Mouse (Mus musculus): ENCODE measurements around the gene Zfp213. TPM values are rescaled to one million over a fixed set of nuclear protein-coding genes. Genes with fewer than 3 reads are reported as not detected.

The Zfp213 gene
- 10.9 and 14.4 TPM in 2 replicates for polyA plus RNA-seq (2015; fragmentation: Nextera tagmentation; extraction: Ambion mirVana)

- no peaks in the 10 kb centered on the region for H3K27me3 ChIP-seq
- no peaks in the 10 kb centered on the region for H3K9me3 ChIP-seq (replicated peaks)
- 1% methylated on average over 59 of the region's 59 CpGs for WGBS
- peak within 1 kb of the TSS; percentile 71 for H3K4me2 ChIP-seq
- peaks cover 18% of the 10 kb centered on the region for H3K36me3 ChIP-seq
- peak within 1 kb of the TSS; percentile 98 for H3K27ac ChIP-seq
- peak; percentile 96 for ATAC-seq (replicated peaks; ENCODE audit: insufficient number of reproducible peaks, insufficient read depth, low FRiP score, low read depth)
- H3K4me3 ChIP-seq = peak within 1 kb of the TSS; percentile 97
- peak within 1 kb of the TSS; percentile 96 for H3K9ac ChIP-seq
- peaks cover 13% of the 10 kb centered on the region for H3K4me1 ChIP-seq (replicated peaks)
Measured at GRCm38 (mm10) chr17:23563595-23564367, at the start of gene Zfp213. TSS of gene Zfp213 (minus strand) at chr17:23564238.

GRCm38 (mm10) chr17:23610361-23610800 lies 46.3 kb upstream of the Zfp213 start:
- Histone ChIP-seq H3K27me3 (no peaks in the 10 kb centered on the region), H3K4me1 (replicated peaks) (no peaks in the 10 kb centered on the region), H3K27ac (no peak overlapping the region), H3K4me3 (no peak overlapping the region), H3K9me3 (replicated peaks) (no peaks in the 10 kb centered on the region), H3K36me3 (no peaks in the 10 kb centered on the region), H3K4me2 (no peak overlapping the region), H3K9ac (no peak overlapping the region)
- ATAC-seq (replicated peaks; ENCODE audit: insufficient number of reproducible peaks, insufficient read depth, low FRiP score, low read depth) = 0 out of 2 replicates have a peak, but pooled peaks have one; percentile 56
- WGBS = 75% methylated on average over 28 of the region's 28 CpGs

GRCm38 (mm10) chr17:23609612-23610011 lies 45.6 kb upstream of the Zfp213 start:
- H3K27me3 ChIP-seq = no peaks in the 10 kb centered on the region
- H3K4me2 ChIP-seq = no peak overlapping the region
- 89% methylated on average over 24 of the region's 24 CpGs for WGBS
- H3K4me1 ChIP-seq (replicated peaks) = no peaks in the 10 kb centered on the region
- no peaks in the 10 kb centered on the region for H3K36me3 ChIP-seq
- H3K27ac ChIP-seq = no peak overlapping the region
- H3K9ac ChIP-seq = no peak overlapping the region
- H3K9me3 ChIP-seq (replicated peaks) = no peaks in the 10 kb centered on the region
- no peak for ATAC-seq (replicated peaks; ENCODE audit: insufficient number of reproducible peaks, insufficient read depth, low FRiP score, low read depth)
- no peak overlapping the region for H3K4me3 ChIP-seq

GRCm38 (mm10) chr17:23605220-23605619 lies 41.2 kb upstream of the Zfp213 start:
- WGBS = 79% methylated on average over 8 of the region's 8 CpGs
- Histone ChIP-seq H3K27me3 (no peaks in the 10 kb centered on the region), H3K27ac (no peak overlapping the region), H3K4me2 (no peak overlapping the region), H3K9ac (no peak overlapping the region), H3K36me3 (no peaks in the 10 kb centered on the region), H3K9me3 (replicated peaks) (no peaks in the 10 kb centered on the region), H3K4me1 (replicated peaks) (no peaks in the 10 kb centered on the region), H3K4me3 (no peak overlapping the region)
- no peak for ATAC-seq (replicated peaks; ENCODE audit: insufficient number of reproducible peaks, insufficient read depth, low FRiP score, low read depth)

- H3K4me2 ChIP-seq = no peak overlapping the region
Measured at GRCm38 (mm10) chr17:23604394-23604793, 40.4 kb upstream of the Zfp213 start.

GRCm38 (mm10) chr17:23603542-23603941 lies 39.5 kb upstream of the Zfp213 start:
- H3K9me3 ChIP-seq (replicated peaks) = no peaks in the 10 kb centered on the region
- H3K27ac ChIP-seq = no peak overlapping the region
- 51% methylated on average over 2 of the region's 2 CpGs for WGBS
- no peaks in the 10 kb centered on the region for H3K27me3 ChIP-seq
- H3K4me2 ChIP-seq = no peak overlapping the region
- ATAC-seq (replicated peaks; ENCODE audit: insufficient number of reproducible peaks, insufficient read depth, low FRiP score, low read depth) = no peak
- no peak overlapping the region for H3K9ac ChIP-seq
- no peaks in the 10 kb centered on the region for H3K36me3 ChIP-seq
- H3K4me3 ChIP-seq = no peak overlapping the region
- peaks cover 8% of the 10 kb centered on the region for H3K4me1 ChIP-seq (replicated peaks)

More at GRCm38 (mm10) chr17:23604394-23604793, 40.4 kb upstream of the Zfp213 start:
- ATAC-seq (replicated peaks; ENCODE audit: insufficient number of reproducible peaks, insufficient read depth, low FRiP score, low read depth) = no peak
- Histone ChIP-seq H3K27ac (no peak overlapping the region), H3K4me3 (no peak overlapping the region), H3K36me3 (no peaks in the 10 kb centered on the region), H3K4me1 (replicated peaks) (peaks cover 6% of the 10 kb centered on the region), H3K9ac (no peak overlapping the region), H3K27me3 (no peaks in the 10 kb centered on the region), H3K9me3 (replicated peaks) (no peaks in the 10 kb centered on the region)
- 66% methylated on average over 7 of the region's 7 CpGs for WGBS

- no peak overlapping the region for H3K4me3 ChIP-seq
- no peaks in the 10 kb centered on the region for H3K9me3 ChIP-seq (replicated peaks)
- WGBS = 32% methylated on average over 8 of the region's 8 CpGs
- ATAC-seq (replicated peaks; ENCODE audit: insufficient number of reproducible peaks, insufficient read depth, low FRiP score, low read depth) = no peak
- no peak overlapping the region for H3K4me2 ChIP-seq
- no peaks in the 10 kb centered on the region for H3K36me3 ChIP-seq
- no peak overlapping the region for H3K27ac ChIP-seq
- H3K9ac ChIP-seq = no peak overlapping the region
- H3K4me1 ChIP-seq (replicated peaks) = peaks cover 10% of the 10 kb centered on the region
- no peaks in the 10 kb centered on the region for H3K27me3 ChIP-seq
Measured at GRCm38 (mm10) chr17:23603077-23603476, 39.0 kb upstream of the Zfp213 start.

- Histone ChIP-seq H3K4me3 (no peak overlapping the region), H3K4me1 (replicated peaks) (peaks cover 10% of the 10 kb centered on the region), H3K9me3 (replicated peaks) (no peaks in the 10 kb centered on the region), H3K27me3 (no peaks in the 10 kb centered on the region), H3K27ac (no peak overlapping the region), H3K9ac (no peak overlapping the region), H3K4me2 (no peak overlapping the region), H3K36me3 (no peaks in the 10 kb centered on the region)
- ATAC-seq (replicated peaks; ENCODE audit: insufficient number of reproducible peaks, insufficient read depth, low FRiP score, low read depth) = no peak
- 53% methylated on average over 10 of the region's 10 CpGs for WGBS
Measured at GRCm38 (mm10) chr17:23601836-23602585, 38.0 kb upstream of the Zfp213 start.

- H3K4me2 ChIP-seq = peak within 1 kb of the TSS; percentile 70
- ATAC-seq (replicated peaks; ENCODE audit: insufficient number of reproducible peaks, insufficient read depth, low FRiP score, low read depth) = no peak
- no peaks in the 10 kb centered on the region for H3K9me3 ChIP-seq (replicated peaks)
- no peaks in the 10 kb centered on the region for H3K27me3 ChIP-seq
- H3K27ac ChIP-seq = peak within 1 kb of the TSS; percentile 90
- H3K4me1 ChIP-seq (replicated peaks) = peaks cover 10% of the 10 kb centered on the region
- 56% methylated on average over 15 of the region's 15 CpGs for WGBS
- H3K36me3 ChIP-seq = no peaks in the 10 kb centered on the region
- H3K4me3 ChIP-seq = peak within 1 kb of the TSS; percentile 56
- peak within 1 kb of the TSS; percentile 65; the same call in 1 of the 2 replicates for H3K9ac ChIP-seq
Measured at GRCm38 (mm10) chr17:23600641-23601622, 36.9 kb upstream of the Zfp213 start, which contains the start of gene Zscan10. TSS of gene Zscan10 (plus strand) at chr17:23600856.

GRCm38 (mm10) chr17:23599605-23600063 lies 35.6 kb upstream of the Zfp213 start:
- Histone ChIP-seq H3K27ac (peak overlapping the region; percentile 90), H3K9ac (peak overlapping the region; percentile 65), H3K9me3 (replicated peaks) (no peaks in the 10 kb centered on the region), H3K4me2 (peak overlapping the region; percentile 70), H3K4me3 (peak overlapping the region; percentile 56), H3K4me1 (replicated peaks) (peaks cover 10% of the 10 kb centered on the region), H3K36me3 (no peaks in the 10 kb centered on the region), H3K27me3 (no peaks in the 10 kb centered on the region)
- WGBS = 28% methylated on average over 7 of the region's 7 CpGs
- no peak for ATAC-seq (replicated peaks; ENCODE audit: insufficient number of reproducible peaks, insufficient read depth, low FRiP score, low read depth)

Measured in heart, embryonic 15.5 days (tissue).